In the genomic region with DNA sequence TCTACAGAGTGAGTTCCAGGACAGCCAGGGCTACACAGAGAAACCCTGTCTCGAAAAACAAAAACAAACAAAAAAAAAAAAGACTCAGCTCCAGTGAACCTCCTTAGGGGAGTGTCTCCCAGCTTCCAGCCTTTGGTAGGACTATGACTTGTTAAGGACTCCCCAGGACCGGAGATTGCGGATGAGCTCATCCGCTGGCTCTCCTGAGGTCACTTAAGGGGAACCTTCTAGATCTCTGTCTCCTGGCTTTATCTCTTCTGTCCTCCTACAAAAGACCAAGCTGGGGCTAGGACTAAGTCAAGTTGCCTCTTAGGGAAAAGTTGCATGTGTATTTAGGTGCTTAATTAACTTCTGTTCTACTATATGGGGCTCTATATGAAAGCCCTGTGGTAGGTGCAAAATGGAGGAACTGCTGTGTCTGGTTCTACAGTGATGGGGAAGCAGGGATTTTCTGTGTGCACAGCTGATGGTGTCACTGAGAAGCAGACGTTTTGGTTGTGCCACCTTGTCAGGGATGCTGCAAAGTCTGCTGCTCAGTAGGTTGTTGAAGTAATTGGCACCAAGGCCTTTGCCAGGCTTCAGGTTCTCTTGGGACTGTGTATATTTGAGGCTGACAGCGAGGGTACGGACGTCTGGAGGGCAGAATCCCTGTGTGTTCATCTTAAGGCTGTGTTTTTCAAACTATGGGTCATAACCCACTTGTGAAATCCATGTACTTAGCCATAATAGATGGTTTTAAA, we compare ENCODE assay signal across 20 mouse cellular contexts.
"Had no signal": no experiment of that assay in that cellular context is flagged by ENCODE, and none has a peak within 500 bp of the region (broad histone marks: within the 10 kb centered on the region; RNA-seq: fewer than 3 reads in every experiment).

No protein-coding gene starts in this region.

- H3K36me3 ChIP-seq: intestine, embryonic 15.5 days; limb, embryonic 13.5 days; midbrain, embryonic 10.5 days; midbrain, embryonic 13.5 days; neural tube, embryonic 13.5 days; stomach, embryonic 15.5 days had no signal

- H3K4me2 ChIP-seq: intestine, embryonic 15.5 days; limb, embryonic 13.5 days; lung, embryonic 14.5 days; midbrain, embryonic 13.5 days; neural tube, embryonic 13.5 days; stomach, embryonic 15.5 days had no signal

- H3K4me3 ChIP-seq: intestine, embryonic 15.5 days; limb, embryonic 10.5 days; limb, embryonic 13.5 days; megakaryocyte, embryonic 14.5 days; midbrain, embryonic 10.5 days; midbrain, embryonic 13.5 days; neural tube, embryonic 13.5 days; stomach, embryonic 15.5 days had no signal

- H3K9me3 ChIP-seq: intestine, embryonic 15.5 days; limb, embryonic 10.5 days; limb, embryonic 13.5 days; megakaryocyte, embryonic 14.5 days; midbrain, embryonic 10.5 days; midbrain, embryonic 13.5 days; neural tube, embryonic 13.5 days; stomach, embryonic 15.5 days had no signal

- DNase-seq: kidney, adult 18-20 months; kidney, adult 9 months; kidney, postnatal 14 days; kidney, postnatal 4 days; layer of hippocampus, adult 9-11 months; lung, embryonic 14.5 days; retina, postnatal 1 day; right cerebral cortex, postnatal 25 days; spleen, adult 18-20 months; thymus, postnatal 25 days had no signal

- ATAC-seq: intestine, embryonic 15.5 days; lung, postnatal 0 days; midbrain, embryonic 13.5 days had no signal

- H3K27ac ChIP-seq: intestine, embryonic 15.5 days; limb, embryonic 10.5 days; limb, embryonic 13.5 days; macrophage; midbrain, embryonic 10.5 days; midbrain, embryonic 13.5 days; neural tube, embryonic 13.5 days; stomach, embryonic 15.5 days had no signal

- H3K9ac ChIP-seq: intestine, embryonic 15.5 days; limb, embryonic 13.5 days; lung, embryonic 14.5 days; midbrain, embryonic 13.5 days; neural tube, embryonic 13.5 days; stomach, embryonic 15.5 days had no signal

- H3K27me3 ChIP-seq: intestine, embryonic 15.5 days; limb, embryonic 13.5 days; megakaryocyte, embryonic 14.5 days; midbrain, embryonic 13.5 days; neural tube, embryonic 13.5 days; stomach, embryonic 15.5 days had no signal
